Mouse (Mus musculus) erythroblast, adult 5-6 weeks (primary cell): ENCODE results near the gene Obp1b. TPM values are rescaled to one million over a fixed set of nuclear protein-coding genes. Genes with fewer than 3 reads are reported as not detected.
"Not testable (repeated sequence)": the region's sequence is repeated elsewhere in the genome, so short reads cannot be mapped to it uniquely, and the experiment has no call there.

Source experiments
- ATAC-seq: replicated peaks from 2 replicates; pipeline ENCODE4 v1.8.0; 2016; ENCODE audit warnings: moderate number of reproducible peaks, mild to moderate bottlenecking, moderate TSS enrichment, inconsistent platforms; ENCODE audit not compliant: poor library complexity, low FRiP score, severe bottlenecking
- total RNA-seq, 2 experiments: library from RNA; stranded (forward) in 1 of 2; stranded (reverse) in 1 of 2; fragments of 150-400 nt in 1 of 2; fragments of 200-764, 138-1000 nt in 1 of 2; gene quantifications; 2 replicates each; pipeline versions ENCODE4 v1.2.3 to v1.2.4; 2015 to 2017; ENCODE audit warnings: low replicate concordance in 2 of 2

Obp1b gene
- total RNA-seq (2015; ENCODE audit: low replicate concordance): not detected in 2 replicates
- not detected in 2 replicates for total RNA-seq (2017; ENCODE audit: low replicate concordance)

- ATAC-seq: not testable (repeated sequence)
Measured at GRCm38 (mm10) chrX:78186477-78186876, at the start of gene Obp1b. Gene Obp1b, plus strand, starts transcription at chrX:78186777.

- ATAC-seq: not testable (repeated sequence)
Measured at GRCm38 (mm10) chrX:78202220-78202619, 15.6 kb downstream of the Obp1b start.

- ATAC-seq: no peak
Measured at GRCm38 (mm10) chrX:78202829-78203228, 16.3 kb downstream of the Obp1b start.

Other genes with a start within 250 kb of the Obp1b start
- not detected in 2 replicates for gene Obp1a, start 95.4 kb upstream of the Obp1b start, total RNA-seq (2015; ENCODE audit: low replicate concordance)
- gene Obp1a, start 95.4 kb upstream of the Obp1b start, total RNA-seq (2017; ENCODE audit: low replicate concordance): not detected in 2 replicates
- gene Gm5938, start 61.3 kb upstream of the Obp1b start, total RNA-seq (2015; ENCODE audit: low replicate concordance): not detected in 2 replicates
- gene Gm5938, start 61.3 kb upstream of the Obp1b start, total RNA-seq (2017; ENCODE audit: low replicate concordance): not detected in 2 replicates
- gene Gm14743, start 59.1 kb downstream of the Obp1b start, total RNA-seq (2015; ENCODE audit: low replicate concordance): not detected in 2 replicates
- gene Gm14743, start 59.1 kb downstream of the Obp1b start, total RNA-seq (2017; ENCODE audit: low replicate concordance): not detected in 2 replicates
- gene 4930480E11Rik, start 182.9 kb downstream of the Obp1b start, total RNA-seq (2015; ENCODE audit: low replicate concordance): not detected in 2 replicates
- gene 4930480E11Rik, start 182.9 kb downstream of the Obp1b start, total RNA-seq (2017; ENCODE audit: low replicate concordance): not detected in 2 replicates